ENCODE assay signal across 26 mouse cellular contexts in the genomic region with DNA sequence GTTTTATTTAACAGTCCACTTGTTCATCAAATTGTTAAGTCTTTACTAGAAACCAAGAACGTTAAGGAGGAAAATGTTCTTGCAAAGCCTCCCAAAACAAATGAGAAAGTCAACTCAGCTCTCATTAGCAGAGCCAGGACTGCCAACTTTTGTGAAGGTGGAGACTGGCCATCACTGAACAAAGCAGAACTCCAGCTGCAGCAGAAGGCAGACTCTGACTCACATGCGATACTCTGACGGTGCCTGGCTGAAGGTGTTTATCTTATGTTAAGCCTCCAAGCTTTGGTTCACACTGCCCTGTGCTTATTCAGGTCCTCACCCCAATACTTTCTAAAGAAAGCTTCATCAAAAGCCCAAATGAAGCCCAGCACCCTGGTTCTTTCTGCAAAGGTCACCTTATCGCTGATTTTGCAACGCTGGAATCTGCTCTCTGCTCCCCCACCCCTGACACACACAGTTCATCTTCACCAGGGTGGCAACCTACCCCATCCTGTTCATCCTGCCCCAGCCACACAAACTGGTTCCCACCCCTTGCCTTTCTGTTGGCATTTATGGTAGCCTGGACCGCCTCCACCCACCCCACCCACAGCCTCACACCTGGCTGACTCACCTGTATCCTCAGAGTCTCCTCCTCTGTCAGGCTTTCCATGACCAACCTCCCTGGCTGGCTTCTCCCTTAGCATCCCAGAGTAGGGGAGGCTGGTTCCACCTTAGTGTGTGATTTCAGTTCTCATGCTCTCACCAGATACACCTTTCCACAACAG. TPM values are rescaled to one million over a fixed set of nuclear protein-coding genes. Genes with fewer than 3 reads are reported as not detected.
DNase-seq lines count a peak whose midpoint lies in the region; ATAC-seq lines count a peak whose summit lies in the region.
"Had no signal": no experiment of that assay in that cellular context is flagged by ENCODE, and none has a peak within 500 bp of the region (broad histone marks: within the 10 kb centered on the region; RNA-seq: fewer than 3 reads in every experiment).

No protein-coding gene starts in this region.

- H3K4me1 ChIP-seq in embryonic facial prominence, embryonic 13.5 days: no peaks in the 10 kb centered on the region
- H3K4me1 ChIP-seq in embryonic facial prominence, embryonic 10.5 days: peaks cover 6% of the 10 kb centered on the region; the same call in 1 of the 2 replicates
- no peaks in the 10 kb centered on the region for H3K4me1 ChIP-seq in limb, embryonic 15.5 days
- H3K4me1 ChIP-seq in limb, embryonic 10.5 days: no peaks in the 10 kb centered on the region
- H3K4me1 ChIP-seq in embryonic facial prominence, embryonic 14.5 days (ENCODE audit: control insufficient read depth, insufficient read depth, low read length): no peaks in the 10 kb centered on the region
- H3K4me1 ChIP-seq: embryonic facial prominence, embryonic 12.5 days; forebrain, embryonic 13.5 days had no signal

- no peak overlapping the region for H3K9ac ChIP-seq in embryonic facial prominence, embryonic 13.5 days
- no peak overlapping the region for H3K9ac ChIP-seq in limb, embryonic 15.5 days
- H3K9ac ChIP-seq in embryonic facial prominence, embryonic 14.5 days (ENCODE audit: low read depth, low read length): no peak overlapping the region
- H3K9ac ChIP-seq: embryonic facial prominence, embryonic 12.5 days; forebrain, embryonic 13.5 days; heart, embryonic 12.5 days; heart, embryonic 15.5 days; hindbrain, embryonic 13.5 days had no signal

- H3K36me3 ChIP-seq in embryonic facial prominence, embryonic 13.5 days: no peaks in the 10 kb centered on the region
- H3K36me3 ChIP-seq in embryonic facial prominence, embryonic 10.5 days (replicated peaks): no peaks in the 10 kb centered on the region
- no peaks in the 10 kb centered on the region for H3K36me3 ChIP-seq in limb, embryonic 15.5 days
- no peaks in the 10 kb centered on the region for H3K36me3 ChIP-seq in limb, embryonic 10.5 days
- no peaks in the 10 kb centered on the region for H3K36me3 ChIP-seq in embryonic facial prominence, embryonic 14.5 days (ENCODE audit: control insufficient read depth, insufficient read depth, low read length)
- H3K36me3 ChIP-seq: embryonic facial prominence, embryonic 12.5 days; forebrain, embryonic 10.5 days; G1E; heart, embryonic 12.5 days; heart, embryonic 15.5 days; hindbrain, embryonic 10.5 days; hindbrain, embryonic 13.5 days had no signal

- DNase-seq in embryonic facial prominence, embryonic 10.5 days (ENCODE audit: low spot score): no peak
- no peak for DNase-seq in limb, embryonic 10.5 days (ENCODE audit: low spot score)
- peak; percentile 11 for DNase-seq in embryonic facial prominence, embryonic 14.5 days (ENCODE audit: low spot score)
- DNase-seq in adrenal gland, postnatal 10 days: no peak
- no peak for DNase-seq in thymus, adult 18-20 months
- DNase-seq: adrenal gland, postnatal 14 days; cerebellum, adult 11-12 months; cerebellum, adult 8-10 months; cerebellum, postnatal 10 days; gastrocnemius, postnatal 25 days; heart, adult 18-20 months; heart, postnatal 10 days; heart, postnatal 36 days had no signal

- no peak overlapping the region for H3K4me3 ChIP-seq in embryonic facial prominence, embryonic 13.5 days
- H3K4me3 ChIP-seq in embryonic facial prominence, embryonic 10.5 days: no peak overlapping the region
- H3K4me3 ChIP-seq in limb, embryonic 15.5 days: no peak overlapping the region
- H3K4me3 ChIP-seq in limb, embryonic 10.5 days: no peak overlapping the region
- no peak overlapping the region for H3K4me3 ChIP-seq in embryonic facial prominence, embryonic 14.5 days (ENCODE audit: low read depth, low read length)
- H3K4me3 ChIP-seq: embryonic facial prominence, embryonic 12.5 days; forebrain, embryonic 10.5 days; forebrain, embryonic 13.5 days; heart, embryonic 12.5 days; heart, embryonic 15.5 days; hindbrain, embryonic 10.5 days; hindbrain, embryonic 13.5 days had no signal

- H3K9me3 ChIP-seq in embryonic facial prominence, embryonic 13.5 days: no peaks in the 10 kb centered on the region
- H3K9me3 ChIP-seq in embryonic facial prominence, embryonic 10.5 days: no peaks in the 10 kb centered on the region
- H3K9me3 ChIP-seq in limb, embryonic 15.5 days: no peaks in the 10 kb centered on the region
- H3K9me3 ChIP-seq in limb, embryonic 10.5 days (replicated peaks): no peaks in the 10 kb centered on the region
- H3K9me3 ChIP-seq in embryonic facial prominence, embryonic 14.5 days (ENCODE audit: control insufficient read depth, low read length): no peaks in the 10 kb centered on the region
- H3K9me3 ChIP-seq: embryonic facial prominence, embryonic 12.5 days; forebrain, embryonic 10.5 days; forebrain, embryonic 13.5 days; heart, embryonic 12.5 days; heart, embryonic 15.5 days; hindbrain, embryonic 10.5 days; hindbrain, embryonic 13.5 days had no signal

- H3K27ac ChIP-seq in embryonic facial prominence, embryonic 13.5 days: no peak overlapping the region
- no peak overlapping the region for H3K27ac ChIP-seq in embryonic facial prominence, embryonic 10.5 days (replicated peaks)
- 0 out of 2 replicates have a peak overlapping the region, but pooled peaks have one; percentile 33 for H3K27ac ChIP-seq in limb, embryonic 15.5 days
- no peak overlapping the region for H3K27ac ChIP-seq in limb, embryonic 10.5 days
- H3K27ac ChIP-seq in embryonic facial prominence, embryonic 14.5 days (replicated peaks; ENCODE audit: low read depth, low read length): no peak overlapping the region
- H3K27ac ChIP-seq: embryonic facial prominence, embryonic 12.5 days; forebrain, embryonic 10.5 days; forebrain, embryonic 13.5 days; heart, embryonic 15.5 days; hindbrain, embryonic 10.5 days; hindbrain, embryonic 13.5 days had no signal

- H3K4me2 ChIP-seq in embryonic facial prominence, embryonic 13.5 days: no peak overlapping the region
- H3K4me2 ChIP-seq in limb, embryonic 15.5 days: no peak overlapping the region
- H3K4me2 ChIP-seq in embryonic facial prominence, embryonic 14.5 days (ENCODE audit: low read depth, low read length): no peak overlapping the region
- H3K4me2 ChIP-seq: embryonic facial prominence, embryonic 12.5 days; forebrain, embryonic 13.5 days; heart, embryonic 12.5 days; heart, embryonic 15.5 days; hindbrain, embryonic 13.5 days had no signal

- ATAC-seq in embryonic facial prominence, embryonic 13.5 days (ENCODE audit: insufficient number of reproducible peaks, insufficient read depth, low FRiP score, low TSS enrichment, low read depth): 0 out of 2 replicates have a peak, but pooled peaks have one; percentile 37
- no peak for ATAC-seq in limb, embryonic 15.5 days (ENCODE audit: insufficient number of reproducible peaks, low FRiP score, low TSS enrichment, low read depth)
- no peak for ATAC-seq in embryonic facial prominence, embryonic 14.5 days (ENCODE audit: low read depth)
- ATAC-seq: forebrain, embryonic 13.5 days; forebrain, embryonic 16.5 days; hindbrain, embryonic 16.5 days; Patski had no signal

- 82% methylated on average over 6 of the region's 6 CpGs for WGBS in embryonic facial prominence, embryonic 13.5 days
- WGBS in embryonic facial prominence, embryonic 10.5 days: 85% methylated on average over 6 of the region's 6 CpGs
- 66% methylated on average over 6 of the region's 6 CpGs for WGBS in limb, embryonic 15.5 days
- WGBS in limb, embryonic 10.5 days: 82% methylated on average over 6 of the region's 6 CpGs
- 81% methylated on average over 6 of the region's 6 CpGs for WGBS in embryonic facial prominence, embryonic 14.5 days

- H3K27me3 ChIP-seq in embryonic facial prominence, embryonic 13.5 days: no peaks in the 10 kb centered on the region
- H3K27me3 ChIP-seq in embryonic facial prominence, embryonic 10.5 days (replicated peaks; ENCODE audit: low read depth, poor library complexity, severe bottlenecking): no peaks in the 10 kb centered on the region
- H3K27me3 ChIP-seq in limb, embryonic 15.5 days: no peaks in the 10 kb centered on the region
- H3K27me3 ChIP-seq in limb, embryonic 10.5 days (ENCODE audit: low read depth, poor library complexity, severe bottlenecking): no peaks in the 10 kb centered on the region
- no peaks in the 10 kb centered on the region for H3K27me3 ChIP-seq in embryonic facial prominence, embryonic 14.5 days (replicated peaks; ENCODE audit: control insufficient read depth, insufficient read depth, low read length)
- H3K27me3 ChIP-seq: embryonic facial prominence, embryonic 12.5 days; forebrain, embryonic 13.5 days; heart, embryonic 12.5 days; heart, embryonic 15.5 days; hindbrain, embryonic 13.5 days; Patski had no signal

RNA-seq across cellular contexts. Expression of gene Adgrf2, which starts 3.9 kb away (rescaled TPM):
- polyA plus RNA-seq in embryonic facial prominence, embryonic 13.5 days (2015; fragmentation: Nextera tagmentation; extraction: Ambion mirVana): 0.14 and 0.25 TPM in 2 replicates
- polyA plus RNA-seq in embryonic facial prominence, embryonic 10.5 days (2016; fragmentation: Nextera tagmentation; extraction: Ambion mirVana): 0.06 TPM in 2 replicates
- polyA plus RNA-seq in limb, embryonic 15.5 days (2015; fragmentation: Nextera tagmentation; extraction: Ambion mirVana): 4.3 and 4.4 TPM in 2 replicates
- not detected in 2 replicates for polyA plus RNA-seq in limb, embryonic 10.5 days (2016; fragmentation: Nextera tagmentation; extraction: Ambion mirVana)
- 0.50 and 0.85 TPM in 2 replicates for polyA plus RNA-seq in embryonic facial prominence, embryonic 14.5 days (2014; fragmentation: Nextera tagmentation; extraction: Ambion mirVana)
- total RNA-seq in adrenal gland, postnatal 10 days (2021): under 1 TPM; 0.09 to 0.18 TPM
- polyA plus RNA-seq: forebrain, embryonic 10.5 days; G1E; hindbrain, embryonic 10.5 days; hindbrain, embryonic 16.5 days had no signal

RNA-seq across cellular contexts. Expression of gene Adgrf4, which starts 53.8 kb away (rescaled TPM):
- polyA plus RNA-seq in embryonic facial prominence, embryonic 13.5 days (2015; fragmentation: Nextera tagmentation; extraction: Ambion mirVana): 0.62 and 0.87 TPM in 2 replicates
- not detected in 2 replicates for polyA plus RNA-seq in embryonic facial prominence, embryonic 10.5 days (2016; fragmentation: Nextera tagmentation; extraction: Ambion mirVana)
- polyA plus RNA-seq in limb, embryonic 15.5 days (2015; fragmentation: Nextera tagmentation; extraction: Ambion mirVana): 13.3 and 14.4 TPM in 2 replicates
- polyA plus RNA-seq in limb, embryonic 10.5 days (2016; fragmentation: Nextera tagmentation; extraction: Ambion mirVana): not detected in 2 replicates
- 1.5 and 1.9 TPM in 2 replicates for polyA plus RNA-seq in embryonic facial prominence, embryonic 14.5 days (2014; fragmentation: Nextera tagmentation; extraction: Ambion mirVana)
- under 1 TPM in 1 of 2 experiments, not detected in 1; 0.21 TPM for total RNA-seq in adrenal gland, postnatal 10 days (2021)
- total RNA-seq: G1E had no signal
- polyA plus RNA-seq: forebrain, embryonic 10.5 days; G1E; heart, embryonic 12.5 days; hindbrain, embryonic 10.5 days had no signal
